Mouse (Mus musculus) left cerebral cortex, postnatal 4 days (tissue): ENCODE measurements around the gene BC049352. TPM values are rescaled to one million over a fixed set of nuclear protein-coding genes. Genes with fewer than 3 reads are reported as not detected.

Experiments
- DNase-seq: peaks from one replicate; pipeline ENCODE4 v3.0.0-alpha.2; 2022
- intact Hi-C: fragments of 180-260 bp; cut with DNase I; formaldehyde crosslinking; loops from one replicate; pipeline ENCODE4 v1.15.1; 2025
- total RNA-seq, 2 experiments: library from RNA; stranded (reverse); gene quantifications; 2 replicates each; pipeline ENCODE4 v1.2.3; 2021

Gene BC049352
- total RNA-seq, 2 experiments from 2014 or later = not detected

DNA sequence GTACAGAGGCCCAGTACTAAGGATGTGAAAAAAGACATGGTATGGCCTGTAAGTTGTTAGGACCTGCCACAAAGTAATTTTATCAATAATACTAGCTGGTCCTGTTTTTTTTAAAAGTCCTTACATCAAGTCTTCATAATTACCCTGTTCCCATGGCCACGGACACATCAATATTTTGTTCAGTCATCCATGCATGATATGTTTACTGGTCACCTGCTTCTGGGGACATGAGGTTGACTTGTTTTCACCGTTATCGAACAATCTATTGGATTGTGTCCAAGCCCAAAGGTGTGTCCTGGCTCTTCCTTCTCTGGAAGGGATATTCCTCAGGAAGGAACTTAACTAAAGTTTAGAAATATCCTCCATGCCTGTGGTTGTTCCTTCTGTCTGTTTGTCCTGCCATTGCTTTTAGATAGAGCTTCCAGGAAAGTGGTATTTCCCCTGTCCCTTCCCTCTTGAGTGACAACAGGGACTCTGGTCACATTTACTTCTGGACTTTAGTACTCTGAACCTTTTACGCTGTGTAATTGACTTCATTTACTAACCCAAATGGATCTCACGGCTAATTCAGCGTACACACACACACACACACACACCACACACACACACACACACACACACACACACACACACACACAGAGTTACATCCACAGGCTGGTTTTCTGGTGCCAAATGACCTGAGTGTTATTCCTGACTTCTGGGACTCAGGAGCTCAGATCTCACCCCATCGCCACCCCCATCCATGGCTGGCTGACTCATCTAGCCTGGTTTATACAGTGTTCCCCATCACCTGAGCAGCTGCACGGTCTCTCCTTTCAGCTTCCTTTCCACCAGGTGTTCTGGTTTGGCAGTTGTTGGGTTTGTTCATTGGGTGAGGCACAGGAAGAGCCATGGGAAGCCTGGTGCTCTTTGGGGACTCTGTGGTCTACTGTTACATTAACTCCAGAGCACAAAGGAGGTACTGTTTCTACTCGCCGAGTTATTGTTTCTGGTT, 7.1 kb downstream of the BC049352 start:
- DNase-seq = no peak
- intact Hi-C loops = no loop called here

- DNase-seq = no peak
- intact Hi-C loops = no loop called here
These were observed 7.9 kb downstream of the BC049352 start for GRCm38 (mm10) chr9:45189661-45190174.

DNA sequence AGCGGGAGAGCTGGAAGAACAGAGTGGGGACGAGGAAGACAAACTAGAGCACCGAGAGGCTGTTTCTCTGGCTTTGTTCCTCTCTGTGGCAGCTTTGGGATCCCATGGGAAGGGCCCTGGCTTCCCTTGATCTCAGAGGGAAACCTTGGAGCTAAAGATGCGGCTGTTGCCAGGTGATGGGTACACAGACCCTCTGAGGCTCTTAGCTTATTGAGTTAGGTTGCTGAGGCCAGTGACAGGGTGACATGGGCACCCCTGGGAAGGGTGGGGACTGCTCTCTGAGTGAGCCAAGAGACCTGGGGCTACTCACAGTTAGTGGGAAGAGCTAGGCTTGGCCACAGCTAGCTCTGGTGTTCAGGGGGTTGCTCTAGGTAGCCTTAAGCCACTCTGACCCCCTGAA, 13.7 kb downstream of the BC049352 start:
- intact Hi-C loops = no loop called here
- DNase-seq = no peak

GRCm38 (mm10) chr9:45196125-45196830, 14.5 kb downstream of the BC049352 start:
- no peak for DNase-seq
- intact Hi-C loops = no loop called here

DNA sequence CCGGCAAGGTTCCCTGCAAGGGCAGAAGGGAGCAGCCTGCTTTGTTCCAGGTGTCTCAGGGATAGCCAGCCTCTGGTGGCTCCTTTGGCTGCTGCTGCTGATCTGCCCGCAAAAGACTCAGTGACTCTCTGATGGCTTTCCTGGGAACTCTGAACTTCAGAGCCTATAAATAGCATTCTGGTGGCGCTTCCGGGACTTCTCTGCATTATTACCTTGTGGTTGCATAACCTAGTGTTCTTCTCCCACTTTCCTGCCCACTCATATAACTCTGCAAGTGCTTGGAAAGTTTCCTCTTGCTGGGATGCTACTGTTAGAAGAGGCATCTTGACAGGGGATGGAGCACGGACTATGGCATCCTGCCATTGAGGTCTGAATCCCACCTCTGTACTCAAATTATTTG, 15.7 kb downstream of the BC049352 start:
- intact Hi-C loops = no loop called here
- no peak for DNase-seq

GRCm38 (mm10) chr9:45201319-45201947, 19.6 kb downstream of the BC049352 start:
- DNase-seq = no peak
- intact Hi-C loops = no loop called here

DNA sequence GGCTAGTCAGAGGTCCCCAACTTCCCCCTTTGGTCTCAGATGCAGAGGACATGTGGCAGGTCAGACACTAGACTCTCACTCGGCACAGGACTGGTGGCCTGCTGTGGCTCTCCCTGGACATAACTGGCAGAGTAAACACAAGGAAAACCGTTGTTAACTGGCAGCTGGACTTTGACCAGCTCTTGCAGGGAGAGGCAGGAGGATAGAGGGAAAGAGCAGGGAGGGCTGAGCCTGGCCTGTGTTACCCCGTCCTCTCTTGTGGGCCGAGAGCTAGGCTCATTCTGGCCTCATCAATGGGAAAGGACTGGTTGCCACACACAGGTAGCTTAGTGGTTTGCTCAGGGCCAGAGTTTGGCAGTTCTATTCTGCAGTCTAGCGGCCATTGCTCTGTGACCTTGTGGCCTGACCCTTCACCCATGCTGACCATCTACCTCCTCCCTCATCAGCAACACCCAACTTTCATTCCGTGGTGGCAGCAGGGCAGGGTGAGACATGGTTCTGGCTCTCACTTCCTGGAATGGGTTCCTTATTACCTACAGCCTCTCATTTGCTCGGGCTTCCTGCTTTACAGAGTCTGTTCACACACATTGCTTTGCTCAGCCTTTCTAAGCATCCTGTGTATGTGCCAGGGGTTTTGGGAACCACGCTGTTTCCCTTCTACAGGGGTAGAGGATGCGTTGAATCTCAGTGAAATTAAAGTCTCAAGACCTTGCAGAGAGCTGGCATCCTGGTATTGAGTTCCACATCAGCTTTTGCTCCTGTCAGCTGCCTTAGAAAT, 20.4 kb downstream of the BC049352 start:
- DNase-seq = no peak
- intact Hi-C loops = no loop called here

DNA sequence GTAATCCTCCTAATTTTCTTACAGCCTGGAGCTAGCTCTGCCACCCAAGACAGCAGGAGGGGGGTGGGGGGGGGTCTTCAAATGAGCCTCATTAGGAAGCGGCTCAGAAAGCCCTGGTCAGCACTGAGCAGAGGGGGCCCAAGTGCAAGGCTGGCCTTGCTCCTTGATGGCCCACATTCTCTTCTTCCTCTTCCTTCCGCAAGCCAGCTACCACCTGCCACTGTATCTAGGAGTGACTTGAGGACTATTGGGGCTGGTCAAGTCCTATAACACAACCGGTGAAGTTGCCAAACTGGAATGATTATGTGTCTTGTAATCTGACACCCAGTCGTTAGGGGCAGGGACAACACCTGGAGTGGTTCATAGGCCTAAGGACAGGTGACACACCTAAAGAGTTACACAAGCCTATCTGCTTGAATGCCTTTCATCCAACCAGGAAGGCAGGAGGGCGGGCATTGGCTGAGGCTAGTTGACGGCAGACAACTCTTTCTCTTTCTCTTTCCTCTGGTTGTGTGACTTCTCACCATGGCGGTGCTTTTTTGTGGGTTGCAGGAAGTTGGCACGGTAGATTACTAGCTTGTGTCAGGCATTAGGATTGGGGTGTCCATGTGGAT, 22.1 kb downstream of the BC049352 start, which contains the start of gene Tmprss4:
Gene Tmprss4, minus strand, starts transcription at position 296 of the 614 bp plus-strand sequence.
- no peak for DNase-seq
- intact Hi-C loops = no loop called here

- intact Hi-C loops = no loop called here
- no peak for DNase-seq
These were observed 23.3 kb downstream of the BC049352 start for GRCm38 (mm10) chr9:45205143-45205542.

DNA sequence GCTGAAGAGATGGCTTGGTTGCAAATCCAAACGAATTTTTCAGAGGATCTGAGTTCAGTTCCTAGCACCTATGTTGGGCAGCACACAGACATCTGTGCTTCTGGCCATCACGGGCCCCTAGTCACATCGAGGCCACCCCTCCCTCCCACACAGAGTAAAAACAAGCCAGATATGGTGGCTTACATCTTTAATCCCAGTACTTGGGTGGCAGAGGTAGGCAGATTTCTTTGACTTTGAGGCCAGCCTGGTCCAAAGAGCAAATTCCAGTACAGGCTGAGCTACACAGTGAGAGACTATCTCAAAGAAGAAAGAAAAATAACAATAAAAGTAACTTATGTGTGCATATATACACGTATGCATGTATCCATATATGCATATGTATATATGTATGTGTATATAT, 24.3 kb downstream of the BC049352 start:
- DNase-seq = no peak
- intact Hi-C loops = no loop called here

DNA sequence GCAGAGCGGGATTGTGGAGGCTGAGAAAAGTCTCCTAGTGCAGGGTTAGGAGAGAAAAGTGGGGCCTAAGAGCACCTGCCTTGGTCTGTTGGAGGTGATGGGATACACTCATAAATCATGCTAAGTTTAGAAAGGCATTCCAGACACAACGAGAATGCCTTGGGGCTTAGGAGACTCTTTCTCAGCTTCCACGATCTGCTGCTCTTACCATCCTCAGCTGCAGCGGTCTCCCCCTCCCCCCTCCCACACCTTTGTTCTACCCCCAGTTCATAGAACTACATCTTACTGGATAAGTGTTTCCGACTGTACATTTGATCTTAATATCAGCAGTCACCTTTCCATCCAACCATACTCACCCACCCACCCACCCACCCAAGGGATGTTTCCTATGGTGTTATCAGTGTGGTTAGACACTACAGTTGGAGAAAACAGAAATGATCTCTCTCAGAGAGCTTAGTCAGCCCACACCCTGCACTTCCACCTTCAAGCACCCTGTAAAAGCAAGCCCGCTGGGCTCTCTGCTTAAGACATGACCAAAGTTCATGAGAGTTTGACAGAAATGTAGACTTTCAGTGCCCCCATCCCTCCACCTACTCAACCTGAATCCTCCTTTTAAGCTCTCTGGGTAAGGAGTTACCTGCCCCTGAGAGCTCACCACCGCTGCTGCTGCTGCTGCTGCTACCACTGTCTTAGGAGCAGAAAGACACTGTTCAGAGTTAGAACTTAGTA, 25.4 kb downstream of the BC049352 start:
- intact Hi-C loops = no loop called here
- DNase-seq = no peak

- intact Hi-C loops = no loop called here
- DNase-seq = no peak
These were observed 30.2 kb downstream of the BC049352 start for GRCm38 (mm10) chr9:45212001-45212400.

DNA sequence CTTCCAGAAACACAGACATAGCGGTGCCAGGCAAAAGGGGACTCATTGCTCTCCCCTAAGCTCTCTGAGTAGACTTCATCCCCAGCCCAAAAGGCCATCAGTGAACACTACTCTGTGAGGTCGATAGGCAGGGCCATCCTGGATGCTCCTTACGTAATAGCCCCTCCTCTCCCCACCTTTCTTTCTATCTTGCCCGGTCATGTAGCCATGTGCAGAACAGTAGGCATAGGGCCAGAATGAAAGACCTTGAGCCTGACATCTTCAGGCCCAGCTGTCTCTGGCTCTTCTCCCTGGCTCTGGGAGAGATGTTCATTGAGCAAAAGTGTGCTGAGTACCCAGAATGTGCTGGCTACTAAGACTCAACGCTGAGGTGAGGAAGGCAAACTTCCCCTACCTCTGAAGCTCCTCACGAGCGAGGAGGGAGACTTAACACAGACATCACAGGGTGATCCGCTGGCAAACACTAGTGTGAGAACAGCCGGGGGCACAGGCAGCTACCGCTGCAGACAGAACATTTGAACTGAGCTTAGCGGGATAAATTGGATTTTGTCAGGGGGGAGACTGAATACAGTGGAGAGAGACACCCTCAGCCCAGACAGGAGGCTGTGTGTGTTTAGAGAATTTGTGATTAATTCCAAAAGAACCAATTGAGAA, 33.8 kb downstream of the BC049352 start:
- intact Hi-C loops = no loop called here
- peak; percentile 8 for DNase-seq

DNA sequence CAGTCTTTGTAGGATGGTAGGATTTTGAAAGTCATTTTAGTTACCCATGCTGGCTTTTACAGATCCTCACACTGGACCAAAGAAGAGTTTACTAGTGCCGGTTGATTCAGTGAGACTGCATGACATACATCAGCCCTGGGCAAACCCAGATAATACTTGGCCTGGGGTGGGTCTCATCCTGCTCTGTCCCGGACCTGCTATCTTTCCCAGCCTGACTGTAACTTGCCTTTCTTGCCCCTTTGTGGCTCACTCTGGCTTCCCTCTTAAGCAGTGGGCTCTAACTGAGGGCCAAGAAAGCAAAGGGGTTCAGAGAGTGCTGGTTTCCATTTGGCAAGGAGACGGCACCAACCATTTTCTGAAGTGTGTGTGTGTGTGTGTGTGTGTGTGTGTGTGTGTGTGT, 37.8 kb downstream of the BC049352 start:
- intact Hi-C loops = loop anchor here (5.0 kb wide), 3 partner anchors 78 to 193 kb away; no protein-coding TSS in a partner anchor
- no peak for DNase-seq

DNA sequence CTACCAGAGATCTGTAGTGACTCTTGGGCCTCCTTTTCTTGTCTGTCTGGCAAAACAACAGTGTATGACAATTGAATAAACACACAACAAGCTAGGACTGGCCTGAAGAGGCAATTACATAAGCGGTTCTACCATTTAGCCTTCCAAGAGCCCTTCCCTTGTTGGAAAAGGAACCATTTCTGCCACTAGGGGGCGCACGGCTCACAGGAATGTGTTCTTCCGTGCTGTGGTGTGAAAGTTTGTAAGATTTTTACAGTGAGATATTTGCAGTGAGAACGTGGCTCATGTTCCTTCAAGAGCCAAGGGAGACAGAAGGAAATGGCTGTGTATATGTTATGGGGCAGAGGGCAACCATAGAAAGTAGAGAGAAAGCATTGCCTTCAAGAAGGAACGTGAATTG, 39.8 kb downstream of the BC049352 start:
- peak; percentile 91 for DNase-seq

GRCm38 (mm10) chr9:45229359-45229758, 47.6 kb downstream of the BC049352 start:
- intact Hi-C loops = no loop called here
- no peak for DNase-seq

More for the DNA sequence above, 39.8 kb downstream of the BC049352 start:
- intact Hi-C loops = loop anchor here (5.0 kb wide), 3 partner anchors 76 to 191 kb away; no protein-coding TSS in a partner anchor

DNA sequence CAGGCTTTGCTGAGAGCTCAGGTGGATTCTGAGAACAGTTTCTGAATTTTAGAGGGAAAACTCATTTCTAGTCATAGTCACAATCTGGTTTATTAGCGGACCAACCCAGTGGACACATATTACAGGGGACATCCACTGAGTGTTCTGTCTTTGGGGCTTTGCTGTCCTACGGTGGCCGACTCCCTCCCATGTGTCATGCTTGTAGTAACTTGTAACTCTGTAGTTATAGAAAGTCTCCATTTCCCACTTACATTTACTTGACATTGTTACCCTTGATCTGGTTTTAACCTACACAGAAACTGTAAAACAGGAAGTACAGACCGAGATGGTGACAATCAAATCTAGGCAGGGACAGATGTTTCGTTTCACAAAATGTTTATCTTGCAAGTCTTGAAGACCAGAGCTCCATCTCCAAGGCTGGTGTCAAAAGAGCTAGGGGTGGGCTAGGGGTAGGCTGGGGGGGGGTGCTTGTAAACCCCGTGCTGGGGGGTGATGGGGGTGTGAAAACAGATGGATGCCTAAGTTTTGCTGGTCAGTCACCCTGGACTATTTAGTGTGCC, 53.9 kb downstream of the BC049352 start:
- no peak for DNase-seq
- intact Hi-C loops = no loop called here

DNA sequence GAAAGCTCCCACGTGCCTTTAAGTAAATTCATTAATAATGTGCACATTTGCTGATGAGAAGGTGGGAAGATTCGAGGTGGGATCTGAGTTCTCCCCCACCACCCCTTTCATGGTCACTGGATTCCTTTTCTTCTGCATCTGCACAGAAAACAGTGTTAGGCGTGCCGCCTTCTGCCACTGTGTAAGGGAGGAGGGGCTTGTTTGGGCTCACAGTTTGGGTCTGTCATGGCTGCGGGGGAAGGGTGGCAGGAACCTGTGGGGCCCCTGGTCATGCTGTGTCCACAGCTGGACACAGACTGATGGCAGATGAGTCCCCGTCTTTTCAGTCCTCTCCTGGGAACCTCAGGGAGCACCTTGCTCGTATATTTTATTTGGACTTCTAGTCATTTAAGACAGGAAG, 54.9 kb downstream of the BC049352 start:
- intact Hi-C loops = no loop called here
- no peak for DNase-seq
